ENCODE assay signal across 31 mouse cellular contexts in the genomic region with DNA sequence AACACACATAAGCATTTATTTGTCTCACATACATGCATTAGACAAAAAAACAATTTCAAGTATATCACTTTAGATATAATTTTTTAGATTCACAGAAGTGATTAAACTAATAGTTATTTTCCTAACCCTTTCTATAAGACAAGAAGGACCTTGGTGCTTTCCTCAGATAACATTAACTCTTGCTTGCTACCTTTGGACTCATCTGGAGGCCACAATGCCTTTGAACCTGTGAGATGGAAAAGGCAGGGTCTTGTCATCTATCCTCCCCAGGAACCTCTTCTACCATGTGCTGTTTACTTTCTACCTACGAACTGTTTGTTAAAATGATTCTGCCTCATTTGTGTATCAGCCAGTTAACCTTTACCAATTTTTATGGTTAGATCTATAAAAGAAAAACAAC.
"Had no signal": no experiment of that assay in that cellular context is flagged by ENCODE, and none has a peak within 500 bp of the region (broad histone marks: within the 10 kb centered on the region; RNA-seq: fewer than 3 reads in every experiment).

No protein-coding gene starts in this region.

- H3K27ac ChIP-seq: limb, embryonic 10.5 days; limb, embryonic 12.5 days; limb, embryonic 13.5 days; limb, embryonic 15.5 days; liver, embryonic 12.5 days; liver, embryonic 13.5 days; liver, embryonic 14.5 days; liver, embryonic 15.5 days; lung, embryonic 15.5 days; macrophage; midbrain, embryonic 10.5 days; midbrain, embryonic 12.5 days; midbrain, embryonic 13.5 days; midbrain, embryonic 15.5 days had no signal

- DNase-seq: left cerebral cortex, postnatal 4 days; liver; liver, embryonic 13.5 days; liver, postnatal 0 days; lung, adult 18-20 months; lung, adult 2 months; lung, embryonic 14.5 days; lung, postnatal 10 days; lung, postnatal 14 days; lung, postnatal 36 days; lung, postnatal 4 days; midbrain, embryonic 14.5 days had no signal

- H3K9ac ChIP-seq: limb, embryonic 12.5 days; limb, embryonic 13.5 days; limb, embryonic 15.5 days; liver, embryonic 12.5 days; liver, embryonic 13.5 days; liver, embryonic 14.5 days; liver, embryonic 15.5 days; liver, postnatal 0 days; lung, embryonic 14.5 days; lung, embryonic 15.5 days; midbrain, embryonic 12.5 days; midbrain, embryonic 13.5 days; midbrain, embryonic 15.5 days had no signal

- H3K36me3 ChIP-seq: limb, embryonic 10.5 days; limb, embryonic 12.5 days; limb, embryonic 13.5 days; limb, embryonic 15.5 days; liver, embryonic 12.5 days; liver, embryonic 13.5 days; liver, embryonic 15.5 days; lung, embryonic 15.5 days; midbrain, embryonic 10.5 days; midbrain, embryonic 12.5 days; midbrain, embryonic 13.5 days; midbrain, embryonic 15.5 days had no signal

- H3K4me2 ChIP-seq: limb, embryonic 12.5 days; limb, embryonic 13.5 days; limb, embryonic 15.5 days; liver, embryonic 11.5 days; liver, embryonic 12.5 days; liver, embryonic 13.5 days; liver, embryonic 15.5 days; lung, embryonic 14.5 days; lung, embryonic 15.5 days; midbrain, embryonic 11.5 days; midbrain, embryonic 12.5 days; midbrain, embryonic 13.5 days; midbrain, embryonic 15.5 days had no signal

- H3K9me3 ChIP-seq: limb, embryonic 10.5 days; limb, embryonic 12.5 days; limb, embryonic 13.5 days; limb, embryonic 15.5 days; liver, embryonic 12.5 days; liver, embryonic 13.5 days; liver, embryonic 15.5 days; lung, embryonic 15.5 days; megakaryocyte, embryonic 14.5 days; midbrain, embryonic 10.5 days; midbrain, embryonic 12.5 days; midbrain, embryonic 13.5 days; midbrain, embryonic 15.5 days had no signal

- H3K4me1 ChIP-seq: limb, embryonic 10.5 days; limb, embryonic 12.5 days; limb, embryonic 13.5 days; limb, embryonic 15.5 days; liver, embryonic 12.5 days; liver, embryonic 13.5 days; liver, embryonic 15.5 days; lung, embryonic 15.5 days; megakaryocyte, embryonic 14.5 days; midbrain, embryonic 10.5 days; midbrain, embryonic 12.5 days; midbrain, embryonic 13.5 days; midbrain, embryonic 15.5 days had no signal

- H3K27me3 ChIP-seq: limb, embryonic 12.5 days; limb, embryonic 13.5 days; limb, embryonic 15.5 days; liver, embryonic 12.5 days; liver, embryonic 13.5 days; liver, embryonic 15.5 days; lung, embryonic 15.5 days; megakaryocyte, embryonic 14.5 days; midbrain, embryonic 12.5 days; midbrain, embryonic 13.5 days; midbrain, embryonic 15.5 days had no signal

- H3K4me3 ChIP-seq: limb, embryonic 10.5 days; limb, embryonic 12.5 days; limb, embryonic 13.5 days; limb, embryonic 15.5 days; liver, embryonic 12.5 days; liver, embryonic 13.5 days; liver, embryonic 15.5 days; lung, embryonic 15.5 days; megakaryocyte, embryonic 14.5 days; midbrain, embryonic 10.5 days; midbrain, embryonic 12.5 days; midbrain, embryonic 13.5 days; midbrain, embryonic 15.5 days; myocyte had no signal

- ATAC-seq: liver, embryonic 12.5 days; liver, postnatal 0 days; lung, postnatal 0 days; midbrain, embryonic 13.5 days; midbrain, embryonic 15.5 days; midbrain, embryonic 16.5 days had no signal
